In the genomic region with DNA sequence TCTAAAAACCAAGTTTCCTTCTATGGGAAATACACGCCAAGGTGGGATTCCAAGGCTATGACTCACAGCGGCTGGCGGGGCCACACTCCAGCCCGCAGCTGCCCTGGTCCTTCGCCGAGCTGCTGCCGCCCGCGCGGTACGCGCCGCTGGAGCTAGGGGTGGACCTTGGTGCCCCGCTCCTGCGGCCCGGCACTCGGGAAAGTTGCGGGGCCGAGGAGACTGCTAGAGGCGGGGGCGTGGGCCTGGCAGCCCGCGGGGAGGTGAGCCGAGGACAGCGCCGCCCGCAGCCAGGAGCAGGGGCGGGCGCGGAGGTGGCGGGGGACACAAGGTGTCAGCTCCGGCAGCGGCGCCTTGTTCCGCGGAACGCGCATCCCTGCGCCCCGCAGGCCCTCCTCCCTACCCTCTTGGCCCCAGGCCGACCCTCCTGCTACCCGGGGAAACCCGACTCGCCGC, we compare ENCODE assay signal across 8 mouse cellular contexts. TPM values are rescaled to one million over a fixed set of nuclear protein-coding genes. Genes with fewer than 3 reads are reported as not detected.
DNase-seq lines count a peak whose midpoint lies in the region; ATAC-seq and TF ChIP-seq lines count a peak whose summit lies in the region.

No protein-coding gene starts in this region.

- ATAC-seq in embryonic facial prominence, embryonic 14.5 days (ENCODE audit: low read depth) = peak; percentile 48
- ATAC-seq in heart, embryonic 11.5 days (replicated peaks; ENCODE audit: insufficient number of reproducible peaks, low FRiP score, low TSS enrichment) = peak; percentile 45; the same call in 1 of the 2 replicates
- peak; percentile 57; the same call in 1 of the 2 replicates for ATAC-seq in kidney, embryonic 16.5 days (ENCODE audit: low FRiP score, low TSS enrichment)
- peak; percentile 61 for ATAC-seq in lung, embryonic 14.5 days (ENCODE audit: insufficient read depth)
- no peak for ATAC-seq in megakaryocyte, adult 5-6 weeks (ENCODE audit: poor library complexity, severe bottlenecking)

- H3K27ac ChIP-seq in embryonic facial prominence, embryonic 14.5 days (replicated peaks; ENCODE audit: low read depth, low read length) = peak overlapping the region; percentile 99
- peak overlapping the region; percentile 82 for H3K27ac ChIP-seq in heart, embryonic 11.5 days (ENCODE audit: low read depth, low read length)
- H3K27ac ChIP-seq in kidney, embryonic 16.5 days (ENCODE audit: low read length) = peak overlapping the region; percentile 93
- peak overlapping the region; percentile 98 for H3K27ac ChIP-seq in lung, embryonic 14.5 days (ENCODE audit: low read depth)

- H3K27me3 ChIP-seq in embryonic facial prominence, embryonic 14.5 days (replicated peaks; ENCODE audit: control insufficient read depth, insufficient read depth, low read length) = no peaks in the 10 kb centered on the region
- peaks cover 22% of the 10 kb centered on the region for H3K27me3 ChIP-seq in heart, embryonic 11.5 days (ENCODE audit: control insufficient read depth, insufficient read depth, low read length)
- H3K27me3 ChIP-seq in kidney, embryonic 16.5 days (ENCODE audit: insufficient read depth, low read length) = peaks cover 9% of the 10 kb centered on the region
- no peaks in the 10 kb centered on the region for H3K27me3 ChIP-seq in lung, embryonic 14.5 days (ENCODE audit: insufficient read depth, low read length)

- DNase-seq in urinary bladder, adult 18-20 months (ENCODE audit: low spot score in 2 of 2) = peak; percentile 47 to 53
- no peak for DNase-seq in urinary bladder, postnatal 10 days (ENCODE audit: low spot score)
- DNase-seq in embryonic facial prominence, embryonic 14.5 days (ENCODE audit: low spot score) = peak; percentile 72
- peak; percentile 78 for DNase-seq in lung, embryonic 14.5 days
- DNase-seq in right cerebral cortex, adult 18-20 months = peak; percentile 63

- TF ChIP-seq CTCF in lung, embryonic 14.5 days (IDR thresholded peaks at IDR 0.05; ENCODE audit: low read depth) = no peak

- peak overlapping the region; percentile 97 for H3K9ac ChIP-seq in embryonic facial prominence, embryonic 14.5 days (ENCODE audit: low read depth, low read length)
- peak overlapping the region; percentile 86 for H3K9ac ChIP-seq in heart, embryonic 11.5 days (ENCODE audit: low read depth, low read length)
- peak overlapping the region; percentile 91 for H3K9ac ChIP-seq in kidney, embryonic 16.5 days (replicated peaks; ENCODE audit: low read length)
- peak overlapping the region; percentile 91 for H3K9ac ChIP-seq in lung, embryonic 14.5 days

- H3K9me3 ChIP-seq in embryonic facial prominence, embryonic 14.5 days (ENCODE audit: control insufficient read depth, low read length) = no peaks in the 10 kb centered on the region
- H3K9me3 ChIP-seq in heart, embryonic 11.5 days (replicated peaks; ENCODE audit: control insufficient read depth, low read length) = no peaks in the 10 kb centered on the region
- no peaks in the 10 kb centered on the region for H3K9me3 ChIP-seq in kidney, embryonic 16.5 days (ENCODE audit: low read length)
- no peaks in the 10 kb centered on the region for H3K9me3 ChIP-seq in lung, embryonic 14.5 days (ENCODE audit: low read depth, low read length)

- H3K36me3 ChIP-seq in embryonic facial prominence, embryonic 14.5 days (ENCODE audit: control insufficient read depth, insufficient read depth, low read length) = peaks cover 10% of the 10 kb centered on the region
- peaks cover under 1% of the 10 kb centered on the region; the same call in 1 of the 2 replicates for H3K36me3 ChIP-seq in heart, embryonic 11.5 days (ENCODE audit: control insufficient read depth, insufficient read depth, low read length)
- no peaks in the 10 kb centered on the region for H3K36me3 ChIP-seq in kidney, embryonic 16.5 days (ENCODE audit: insufficient read depth, low read length)
- H3K36me3 ChIP-seq in lung, embryonic 14.5 days (ENCODE audit: insufficient read depth) = peaks cover 3% of the 10 kb centered on the region; the same call in 1 of the 2 replicates

- H3K4me1 ChIP-seq in embryonic facial prominence, embryonic 14.5 days (ENCODE audit: control insufficient read depth, insufficient read depth, low read length) = peaks cover 54% of the 10 kb centered on the region
- peaks cover 16% of the 10 kb centered on the region for H3K4me1 ChIP-seq in heart, embryonic 11.5 days (ENCODE audit: control insufficient read depth, insufficient read depth, low read length)
- H3K4me1 ChIP-seq in kidney, embryonic 16.5 days (ENCODE audit: insufficient read depth, low read length) = peaks cover 42% of the 10 kb centered on the region
- peaks cover 29% of the 10 kb centered on the region for H3K4me1 ChIP-seq in lung, embryonic 14.5 days (ENCODE audit: insufficient read depth)

- H3K4me3 ChIP-seq in embryonic facial prominence, embryonic 14.5 days (ENCODE audit: low read depth, low read length) = peak overlapping the region; percentile 89
- H3K4me3 ChIP-seq in heart, embryonic 11.5 days (ENCODE audit: low read depth, low read length) = peak overlapping the region; percentile 79
- peak overlapping the region; percentile 80 for H3K4me3 ChIP-seq in kidney, embryonic 16.5 days (ENCODE audit: low read length)
- peak overlapping the region; percentile 87 for H3K4me3 ChIP-seq in lung, embryonic 14.5 days (ENCODE audit: low read depth, low read length)

- WGBS in embryonic facial prominence, embryonic 14.5 days = under 1% methylated on average over 19 of the region's 45 CpGs
- WGBS in heart, embryonic 11.5 days (ENCODE audit: insufficient replicate concordance) = 1% methylated on average over 28 of the region's 45 CpGs
- WGBS in kidney, embryonic 16.5 days = under 1% methylated on average over 44 of the region's 45 CpGs
- WGBS in lung, embryonic 14.5 days = 1% methylated on average over 41 of the region's 45 CpGs

- peak overlapping the region; percentile 81 for H3K4me2 ChIP-seq in embryonic facial prominence, embryonic 14.5 days (ENCODE audit: low read depth, low read length)
- peak overlapping the region; percentile 95 for H3K4me2 ChIP-seq in heart, embryonic 11.5 days
- H3K4me2 ChIP-seq in kidney, embryonic 16.5 days (replicated peaks; ENCODE audit: low read depth, low read length) = peak overlapping the region; percentile 93
- peak overlapping the region; percentile 87 for H3K4me2 ChIP-seq in lung, embryonic 14.5 days

RNA-seq across cellular contexts. Expression of a gene that starts 0.7 kb away (rescaled TPM):
- 49.7 and 61.7 TPM in 2 replicates for polyA plus RNA-seq in embryonic facial prominence, embryonic 14.5 days (2014; fragmentation: Nextera tagmentation; extraction: Ambion mirVana)
- 8.9 and 10.2 TPM in 2 replicates for polyA plus RNA-seq in heart, embryonic 11.5 days (2014; fragmentation: Nextera tagmentation; extraction: Ambion mirVana)
- 10.0 and 20.0 TPM in 2 replicates for polyA plus RNA-seq in kidney, embryonic 16.5 days (2015; fragmentation: Nextera tagmentation; extraction: Ambion mirVana)
- polyA plus RNA-seq in lung, embryonic 14.5 days (2014; fragmentation: Nextera tagmentation; extraction: Ambion mirVana) = 22.8 and 23.5 TPM in 2 replicates
- not detected in 2 replicates for total RNA-seq in megakaryocyte, adult 5-6 weeks (2015)
- total RNA-seq in megakaryocyte, adult 5-6 weeks (2017) = not detected in 2 replicates
